Mouse (Mus musculus): ENCODE measurements around the gene Aspa. TPM values are rescaled to one million over a fixed set of nuclear protein-coding genes. Genes with fewer than 3 reads are reported as not detected.

Gene Aspa
- polyA plus RNA-seq (2012; fragmentation: generic; extraction: Trizol) = 0.60 TPM
- long read RNA-seq, experiment 1, partial matches to known transcripts = 1 of 7 reads
- long read RNA-seq, experiment 1, other reads (novel, unspliced or antisense) = 3 of 7 reads
- long read RNA-seq, experiment 2, partial matches to known transcripts = 0 of 1 reads
- long read RNA-seq, experiment 2, other reads (novel, unspliced or antisense) = 0 of 1 reads

GRCm38 (mm10) chr11:73329442-73329841 is at the start of gene Aspa, which contains the start of the genes Gm49340 and Spata22:
TSS of gene Aspa (minus strand) at chr11:73329596.
TSS of gene Gm49340 (plus strand) at chr11:73329741.
TSS of gene Spata22 (plus strand) at chr11:73329741.
- no peaks in the 10 kb centered on the region for H3K79me3 ChIP-seq (ENCODE audit: low read depth)
- TF ChIP-seq CTCF (IDR thresholded peaks at IDR 0.05; ENCODE audit: control insufficient read depth, insufficient read depth, insufficient read length) (no peak), FOSL1 (IDR thresholded peaks at IDR 0.05; ENCODE audit: insufficient read depth, low read length, poor library complexity, severe bottlenecking) (no peak), MYOD1 (IDR thresholded peaks at IDR 0.05; ENCODE audit: control insufficient read depth, insufficient read length, low read depth) (no peak), USF1 (IDR thresholded peaks at IDR 0.05; ENCODE audit: low read depth) (no peak)

GRCm38 (mm10) chr11:73370946-73371345 is 41.5 kb upstream of the Aspa start, which contains the start of gene Olfr376:
TSS of gene Olfr376 (plus strand) at chr11:73371246.
- Histone ChIP-seq H3K36me3 (ENCODE audit: control insufficient read depth, insufficient read depth) (no peaks in the 10 kb centered on the region), H3K79me2 (ENCODE audit: control insufficient read depth, insufficient read depth) (no peaks in the 10 kb centered on the region), H3ac (ENCODE audit: control insufficient read depth, insufficient read length, low read depth) (no peak within 1 kb of the TSS), H3K79me3 (ENCODE audit: low read depth) (no peaks in the 10 kb centered on the region), H3K27me3 (ENCODE audit: control insufficient read depth, insufficient read depth, insufficient read length) (no peaks in the 10 kb centered on the region), H3K4me3 (ENCODE audit: insufficient read depth, poor library complexity, severe bottlenecking) (no peak within 1 kb of the TSS)
- no peak for TF ChIP-seq FOSL1 (IDR thresholded peaks at IDR 0.05; ENCODE audit: insufficient read depth, low read length, poor library complexity, severe bottlenecking)

More at GRCm38 (mm10) chr11:73329442-73329841, at the start of gene Aspa, which contains the start of the genes Gm49340 and Spata22:
- no peak within 1 kb of the TSS for H3K4me3 ChIP-seq (ENCODE audit: insufficient read depth, poor library complexity, severe bottlenecking)
- no peaks in the 10 kb centered on the region for H3K36me3 ChIP-seq (ENCODE audit: control insufficient read depth, insufficient read depth)
- H3ac ChIP-seq (ENCODE audit: control insufficient read depth, insufficient read length, low read depth) = no peak within 1 kb of the TSS
- H3K79me2 ChIP-seq (ENCODE audit: control insufficient read depth, insufficient read depth) = no peaks in the 10 kb centered on the region
- H3K27me3 ChIP-seq (ENCODE audit: control insufficient read depth, insufficient read depth, insufficient read length) = no peaks in the 10 kb centered on the region

GRCm38 (mm10) chr11:73350483-73350882 is 21.1 kb upstream of the Aspa start, which contains the start of gene Olfr20:
TSS of gene Olfr20 (plus strand) at chr11:73350783.
- no peak for TF ChIP-seq CTCF (IDR thresholded peaks at IDR 0.05; ENCODE audit: control insufficient read depth, insufficient read depth, insufficient read length)
- Histone ChIP-seq H3ac (ENCODE audit: control insufficient read depth, insufficient read length, low read depth) (no peak within 1 kb of the TSS), H3K27me3 (ENCODE audit: control insufficient read depth, insufficient read depth, insufficient read length) (no peaks in the 10 kb centered on the region), H3K79me2 (ENCODE audit: control insufficient read depth, insufficient read depth) (no peaks in the 10 kb centered on the region), H3K4me3 (ENCODE audit: insufficient read depth, poor library complexity, severe bottlenecking) (no peak within 1 kb of the TSS), H3K36me3 (ENCODE audit: control insufficient read depth, insufficient read depth) (no peaks in the 10 kb centered on the region), H3K79me3 (ENCODE audit: low read depth) (no peaks in the 10 kb centered on the region)

- H3K79me2 ChIP-seq (ENCODE audit: control insufficient read depth, insufficient read depth) = no peaks in the 10 kb centered on the region
- H3K79me3 ChIP-seq (ENCODE audit: low read depth) = no peaks in the 10 kb centered on the region
- no peak overlapping the region for H3ac ChIP-seq (ENCODE audit: control insufficient read depth, insufficient read length, low read depth)
- H3K27me3 ChIP-seq (ENCODE audit: control insufficient read depth, insufficient read depth, insufficient read length) = no peaks in the 10 kb centered on the region
- H3K36me3 ChIP-seq (ENCODE audit: control insufficient read depth, insufficient read depth) = no peaks in the 10 kb centered on the region
- H3K4me3 ChIP-seq (ENCODE audit: insufficient read depth, poor library complexity, severe bottlenecking) = no peak overlapping the region
- no peak for TF ChIP-seq FOSL1 (IDR thresholded peaks at IDR 0.05; ENCODE audit: insufficient read depth, low read length, poor library complexity, severe bottlenecking)
- TF ChIP-seq CEBPB (IDR thresholded peaks at IDR 0.05; ENCODE audit: low read depth) = no peak
- TF ChIP-seq MYOG (IDR thresholded peaks at IDR 0.05; ENCODE audit: control insufficient read depth, extremely low read depth, insufficient read length) = no peak
- TF ChIP-seq CTCF (IDR thresholded peaks at IDR 0.05; ENCODE audit: control insufficient read depth, insufficient read depth, insufficient read length) = no peak
- TF ChIP-seq USF1 (IDR thresholded peaks at IDR 0.05; ENCODE audit: low read depth) = no peak
- TF ChIP-seq MAX (IDR thresholded peaks at IDR 0.05) = no peak
Measured at GRCm38 (mm10) chr11:73336919-73337318, 7.5 kb upstream of the Aspa start.

GRCm38 (mm10) chr11:73333357-73333756 is 4.0 kb upstream of the Aspa start:
- no peak overlapping the region for H3ac ChIP-seq (ENCODE audit: control insufficient read depth, insufficient read length, low read depth)
- no peak overlapping the region for H3K4me3 ChIP-seq (ENCODE audit: insufficient read depth, poor library complexity, severe bottlenecking)
- no peaks in the 10 kb centered on the region for H3K79me3 ChIP-seq (ENCODE audit: low read depth)
- H3K79me2 ChIP-seq (ENCODE audit: control insufficient read depth, insufficient read depth) = no peaks in the 10 kb centered on the region
- no peaks in the 10 kb centered on the region for H3K36me3 ChIP-seq (ENCODE audit: control insufficient read depth, insufficient read depth)
- TF ChIP-seq USF1 (IDR thresholded peaks at IDR 0.05; ENCODE audit: low read depth) = no peak
- TF ChIP-seq MYOG (IDR thresholded peaks at IDR 0.05; ENCODE audit: control insufficient read depth, extremely low read depth, insufficient read length) = no peak
- no peak for TF ChIP-seq MYOD1 (IDR thresholded peaks at IDR 0.05; ENCODE audit: control insufficient read depth, insufficient read length, low read depth)
- no peak for TF ChIP-seq MAX (IDR thresholded peaks at IDR 0.05)
- no peak for TF ChIP-seq CTCF (IDR thresholded peaks at IDR 0.05; ENCODE audit: control insufficient read depth, insufficient read depth, insufficient read length)
- no peak for TF ChIP-seq CEBPB (IDR thresholded peaks at IDR 0.05; ENCODE audit: low read depth)
- no peak for TF ChIP-seq FOSL1 (IDR thresholded peaks at IDR 0.05; ENCODE audit: insufficient read depth, low read length, poor library complexity, severe bottlenecking)
- no peaks in the 10 kb centered on the region for H3K27me3 ChIP-seq (ENCODE audit: control insufficient read depth, insufficient read depth, insufficient read length)

GRCm38 (mm10) chr11:73327361-73327760 is 2.0 kb downstream of the Aspa start:
- no peak overlapping the region for H3K4me3 ChIP-seq (ENCODE audit: insufficient read depth, poor library complexity, severe bottlenecking)
- no peaks in the 10 kb centered on the region for H3K27me3 ChIP-seq (ENCODE audit: control insufficient read depth, insufficient read depth, insufficient read length)
- H3ac ChIP-seq (ENCODE audit: control insufficient read depth, insufficient read length, low read depth) = no peak overlapping the region
- H3K36me3 ChIP-seq (ENCODE audit: control insufficient read depth, insufficient read depth) = no peaks in the 10 kb centered on the region
- H3K79me2 ChIP-seq (ENCODE audit: control insufficient read depth, insufficient read depth) = no peaks in the 10 kb centered on the region
- H3K79me3 ChIP-seq (ENCODE audit: low read depth) = no peaks in the 10 kb centered on the region
- TF ChIP-seq MAX (IDR thresholded peaks at IDR 0.05) (no peak), USF1 (IDR thresholded peaks at IDR 0.05; ENCODE audit: low read depth) (no peak), FOSL1 (IDR thresholded peaks at IDR 0.05; ENCODE audit: insufficient read depth, low read length, poor library complexity, severe bottlenecking) (no peak), MYOD1 (IDR thresholded peaks at IDR 0.05; ENCODE audit: control insufficient read depth, insufficient read length, low read depth) (no peak), MYOG (IDR thresholded peaks at IDR 0.05; ENCODE audit: control insufficient read depth, extremely low read depth, insufficient read length) (no peak)
